Mouse (Mus musculus) thymus, postnatal 10 days (tissue): ENCODE results near the gene Mta1.
A peak's percentile ranks its signal among the peaks of the same experiment; 100 is the strongest.

Source experiments
- DNase-seq, 2 experiments: peaks; one replicate each; pipeline ENCODE4 v3.0.0; 2021; ENCODE audit warnings: low spot score in 2 of 2

Mta1 gene

DNA sequence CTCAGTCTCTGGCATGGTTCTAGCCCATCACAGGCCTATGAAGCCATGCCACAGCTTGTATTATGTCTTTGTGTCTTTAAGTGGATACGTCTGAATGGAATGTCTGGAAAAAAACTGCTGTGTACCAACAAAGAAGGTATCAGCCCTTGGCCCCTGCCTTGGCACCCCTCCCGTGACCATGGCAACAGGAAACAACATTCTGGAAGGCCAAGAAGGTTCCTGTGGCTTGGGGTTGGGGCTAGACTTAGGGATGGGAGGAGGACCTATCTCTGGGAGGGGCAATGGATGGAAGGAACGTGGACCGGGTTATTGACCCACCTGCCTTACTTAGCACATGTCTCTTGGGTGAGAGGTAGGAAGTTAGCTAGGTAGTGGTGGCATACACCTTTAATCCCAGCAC, 51.3 kb downstream of the Mta1 start:
- DNase-seq: no peak

DNA sequence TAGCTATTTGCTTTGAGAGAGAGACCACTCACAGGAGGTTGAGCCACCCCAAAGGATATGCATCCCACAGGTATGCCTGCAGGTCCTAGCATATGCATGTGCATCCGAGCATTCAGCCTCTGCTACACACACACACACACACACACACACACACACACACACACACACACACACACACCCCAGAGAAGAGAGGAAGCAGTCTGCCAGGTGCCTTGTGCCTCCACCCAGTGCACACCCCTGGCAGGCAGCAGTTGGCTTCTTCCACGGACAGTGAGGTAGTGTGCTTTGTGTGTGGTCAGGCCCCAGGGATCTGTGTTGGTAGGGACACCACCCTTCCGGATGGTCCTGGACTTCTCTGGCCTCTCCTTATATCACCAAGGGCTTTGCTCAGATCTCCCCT, 51.8 kb downstream of the Mta1 start:
- DNase-seq: no peak

DNA sequence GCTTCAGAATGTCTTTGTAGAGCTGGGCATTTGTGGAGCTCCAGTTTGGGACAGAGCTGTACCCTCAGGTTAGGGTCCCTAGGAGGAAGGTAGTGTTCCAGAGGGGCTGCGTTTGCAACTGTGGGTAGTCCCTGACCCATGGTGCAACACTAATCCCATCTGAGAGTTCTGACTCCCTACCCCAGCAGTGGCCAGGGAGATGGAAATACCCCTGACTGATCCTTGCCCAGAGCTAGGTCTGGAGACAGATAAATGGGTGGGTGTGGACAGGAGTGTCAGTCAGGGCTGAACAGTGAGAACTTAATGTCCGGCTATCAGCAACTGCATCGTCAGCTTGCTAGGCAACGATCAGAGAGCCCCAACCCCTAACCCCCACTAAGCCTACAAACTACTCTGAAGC, 52.5 kb downstream of the Mta1 start:
- no peak for DNase-seq

DNA sequence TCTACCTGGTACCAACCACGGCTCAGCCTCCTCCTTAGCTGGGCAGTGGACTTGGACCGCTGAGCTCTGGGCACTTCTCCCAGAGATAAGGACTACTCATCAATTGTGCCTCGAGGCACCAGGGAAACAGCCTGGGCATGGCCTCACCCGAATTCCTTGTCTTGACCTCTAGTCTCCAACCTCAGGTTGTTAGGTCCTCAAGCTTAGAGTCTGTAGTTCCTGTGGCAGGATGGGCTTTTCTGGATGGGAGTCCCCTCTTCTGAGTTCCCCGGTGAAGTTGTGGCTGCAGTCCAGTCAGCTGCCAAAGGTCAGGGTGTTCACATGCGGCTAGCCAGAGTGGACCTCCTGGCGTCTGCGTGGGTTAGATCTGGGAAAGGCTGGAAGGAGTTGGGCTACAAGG, 53.0 kb downstream of the Mta1 start:
- no peak for DNase-seq

DNA sequence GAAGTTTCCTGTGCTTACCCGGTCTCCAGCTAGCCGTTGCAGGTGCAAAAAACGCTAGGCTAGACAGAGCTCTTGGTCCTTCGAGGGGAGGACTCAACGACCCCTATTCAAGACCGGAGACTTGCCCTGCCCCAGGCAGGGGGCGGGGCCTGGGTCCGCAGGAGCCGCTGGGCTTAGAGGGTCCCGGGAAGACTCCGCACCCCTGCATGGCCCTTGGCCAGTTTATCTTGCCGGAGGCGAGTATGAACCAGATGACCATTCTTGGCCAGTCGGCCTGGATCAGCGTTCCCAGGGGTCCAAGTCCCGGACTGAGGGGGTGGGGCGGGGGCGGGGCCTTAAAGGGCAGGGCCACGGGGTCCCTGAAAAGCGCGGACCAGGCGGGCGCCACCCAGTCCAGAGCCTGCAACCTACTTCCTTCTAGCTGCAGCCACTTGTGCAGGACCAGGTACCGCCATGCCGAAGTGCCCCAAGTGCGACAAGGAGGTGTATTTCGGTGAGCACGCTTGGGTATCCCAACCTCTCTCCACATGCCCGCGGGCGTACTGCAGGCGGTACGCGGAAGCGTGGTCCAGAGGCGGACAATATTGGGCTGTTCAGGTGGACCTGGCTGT, 53.7 kb downstream of the Mta1 start:
- peak in 1 of 2 experiments; percentile 40 for DNase-seq

DNA sequence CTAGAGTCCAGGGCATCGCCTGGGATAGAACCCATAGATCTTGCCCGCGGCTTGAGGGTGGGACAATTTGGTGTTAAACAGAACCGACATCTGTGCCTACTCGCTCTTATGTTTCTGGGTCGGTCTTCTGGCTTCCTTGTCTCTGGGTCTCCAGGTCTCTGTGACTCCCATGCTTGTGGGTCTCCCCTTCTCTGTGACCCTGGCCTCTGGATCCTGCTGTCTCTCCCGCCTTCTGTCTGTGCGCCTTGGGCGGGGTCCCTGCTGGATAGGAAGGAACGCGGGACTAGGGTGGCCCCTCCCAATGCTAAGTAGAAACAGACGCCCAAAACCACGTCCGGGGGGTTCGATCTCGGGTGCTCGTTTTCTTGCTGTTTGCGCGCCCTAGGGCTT, 54.2 kb downstream of the Mta1 start:
- DNase-seq: peak; percentile 65 to 68

DNA sequence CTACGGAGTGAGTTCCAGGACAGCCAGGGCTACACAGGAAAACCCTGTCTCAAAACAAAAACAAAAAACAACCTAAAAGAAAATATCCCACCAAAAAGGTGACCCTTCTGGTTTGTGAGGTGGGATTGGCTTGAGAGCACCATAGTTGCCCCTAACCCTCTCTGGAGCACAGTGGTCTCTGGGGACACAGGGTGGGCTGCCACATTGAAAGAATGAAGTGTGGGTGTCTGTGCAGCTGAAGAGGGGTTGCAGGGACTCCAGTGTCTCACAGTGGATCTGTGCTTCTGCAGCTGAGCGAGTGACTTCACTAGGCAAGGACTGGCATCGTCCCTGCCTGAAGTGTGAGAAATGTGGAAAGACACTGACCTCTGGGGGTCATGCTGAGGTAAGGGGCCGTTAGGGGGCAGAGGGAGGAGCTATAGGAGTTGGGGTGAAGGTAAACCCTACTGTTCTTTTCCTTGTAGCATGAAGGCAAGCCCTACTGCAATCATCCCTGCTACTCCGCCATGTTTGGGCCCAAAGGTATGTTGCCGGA, 55.0 kb downstream of the Mta1 start:
- no peak for DNase-seq

DNA sequence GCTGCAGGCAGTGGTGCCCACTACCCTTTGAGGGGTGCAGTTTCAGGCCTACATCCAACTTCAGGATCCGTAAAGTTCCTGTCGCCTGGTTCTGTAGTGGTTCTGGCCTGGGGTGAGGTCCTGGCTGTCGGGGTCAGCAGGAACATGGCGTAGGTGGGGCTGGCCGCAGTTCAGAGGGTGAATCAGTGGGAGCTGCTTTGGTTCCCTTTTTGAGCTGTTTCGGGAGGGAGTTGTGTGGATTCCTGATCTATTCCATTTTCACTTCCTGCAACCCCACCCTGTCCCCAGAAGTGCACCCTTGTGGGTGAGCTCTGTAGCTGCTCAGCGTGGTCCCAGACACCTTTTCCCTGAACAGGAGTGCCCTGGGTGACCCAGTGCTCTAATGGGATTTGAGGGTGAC, 55.9 kb downstream of the Mta1 start:
- no peak for DNase-seq

DNA sequence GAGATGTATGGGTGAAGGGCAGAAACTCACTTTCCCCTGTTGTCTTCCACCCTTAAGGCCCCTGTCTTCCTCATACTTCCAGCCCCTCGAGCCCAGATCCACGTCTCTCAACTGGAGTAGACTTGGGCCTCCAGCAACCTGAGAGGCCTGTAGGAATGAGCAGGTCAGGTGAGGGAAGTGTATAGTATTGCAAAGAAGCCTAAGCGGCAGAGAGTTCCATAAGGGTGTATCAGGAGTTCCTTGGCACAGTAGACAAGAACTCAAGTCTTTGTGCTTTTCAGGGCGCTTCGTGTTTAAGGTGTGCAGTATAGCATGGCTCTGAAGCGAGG, 56.6 kb downstream of the Mta1 start:
- DNase-seq: no peak

DNA sequence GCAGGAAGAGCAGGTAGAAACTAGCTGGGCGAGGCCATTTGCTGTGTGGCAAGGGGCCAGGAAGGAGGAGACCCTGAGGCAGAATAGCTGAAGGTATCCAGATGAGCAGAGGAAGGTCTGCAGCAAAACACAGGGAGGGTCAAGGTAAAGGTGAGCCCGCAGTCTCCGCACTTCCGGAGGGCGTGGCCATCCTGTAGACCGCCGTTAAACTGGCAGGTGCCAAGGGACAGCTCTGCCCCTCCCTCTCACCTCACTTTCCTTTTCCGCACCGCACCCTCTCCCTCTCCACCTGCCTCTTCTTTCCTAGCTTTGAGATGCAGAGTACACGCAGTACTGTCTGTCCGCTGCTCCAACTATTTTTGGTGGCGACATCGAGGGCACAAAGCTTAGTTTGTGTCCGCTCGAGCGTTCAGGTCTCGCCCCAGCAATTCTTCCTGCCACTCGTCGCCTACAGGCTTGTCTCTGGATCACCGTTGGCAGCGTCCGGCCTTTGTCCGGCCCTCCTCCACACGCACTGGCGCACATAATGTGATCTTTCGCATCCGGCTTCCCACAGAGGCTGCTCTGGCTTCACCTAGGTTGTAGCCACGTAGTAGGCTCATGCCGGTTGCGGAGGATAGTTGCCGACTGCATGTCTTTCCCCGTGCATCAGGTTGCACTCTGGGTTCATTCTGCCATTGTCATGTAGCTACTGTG, 57.1 kb downstream of the Mta1 start:
- peak; percentile 57 to 62 for DNase-seq

DNA sequence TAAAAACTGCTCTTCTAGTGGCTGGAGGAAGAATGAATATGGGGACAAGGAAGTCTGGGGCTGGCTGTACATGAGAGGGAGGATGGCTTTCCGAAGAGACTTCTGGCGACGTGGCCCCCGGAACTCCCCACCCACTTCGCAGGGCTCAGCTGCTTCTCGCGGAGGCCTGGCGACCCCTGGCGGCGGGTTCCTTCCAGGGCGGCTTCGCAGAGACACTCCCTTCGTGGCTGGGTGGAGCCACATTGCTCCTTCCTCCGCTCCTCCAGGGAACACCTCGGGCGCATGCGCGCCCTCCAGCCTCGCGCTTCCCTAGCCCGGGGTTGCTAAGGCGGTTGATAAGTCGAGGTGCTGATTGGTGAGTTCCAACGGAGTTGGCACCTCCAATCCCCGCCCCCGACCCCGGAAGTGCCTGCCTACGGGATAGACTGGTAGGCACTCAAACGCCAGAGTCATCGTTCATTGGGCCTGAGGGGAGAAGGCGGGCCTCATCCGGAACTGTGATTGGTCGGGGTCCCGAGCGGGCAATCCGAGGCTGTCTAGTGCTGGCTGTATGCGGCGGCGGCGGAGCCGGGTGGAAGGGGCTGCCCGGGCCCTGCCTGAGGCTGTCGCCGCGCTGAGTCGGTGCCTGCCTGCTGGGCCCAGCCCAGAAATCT, 57.9 kb downstream of the Mta1 start, which contains the start of gene Tedc1:
Gene Tedc1, plus strand, starts transcription at position 535 of the 653 bp plus-strand sequence.
- peak; percentile 100 for DNase-seq

DNA sequence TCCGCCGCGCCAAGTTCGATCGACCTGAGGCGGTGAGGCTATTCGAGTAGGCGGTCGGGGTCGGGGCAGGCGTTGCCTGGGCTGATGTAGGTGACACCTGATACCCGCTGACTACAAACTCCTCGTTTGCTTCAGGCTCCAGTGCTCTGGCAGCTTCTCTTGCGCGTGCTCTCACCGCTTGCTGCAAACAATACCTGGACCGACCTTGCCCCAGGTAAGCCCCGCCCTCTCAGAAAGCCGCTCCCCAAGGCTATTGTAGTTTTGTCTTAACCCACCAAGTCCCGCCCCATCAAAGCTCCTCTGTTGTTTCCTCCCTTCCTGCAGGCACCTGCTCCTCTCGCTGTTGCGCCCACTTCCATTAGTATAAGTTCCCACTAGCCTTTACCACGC, 58.5 kb downstream of the Mta1 start:
- peak in 1 of 2 experiments; percentile 52 for DNase-seq

DNA sequence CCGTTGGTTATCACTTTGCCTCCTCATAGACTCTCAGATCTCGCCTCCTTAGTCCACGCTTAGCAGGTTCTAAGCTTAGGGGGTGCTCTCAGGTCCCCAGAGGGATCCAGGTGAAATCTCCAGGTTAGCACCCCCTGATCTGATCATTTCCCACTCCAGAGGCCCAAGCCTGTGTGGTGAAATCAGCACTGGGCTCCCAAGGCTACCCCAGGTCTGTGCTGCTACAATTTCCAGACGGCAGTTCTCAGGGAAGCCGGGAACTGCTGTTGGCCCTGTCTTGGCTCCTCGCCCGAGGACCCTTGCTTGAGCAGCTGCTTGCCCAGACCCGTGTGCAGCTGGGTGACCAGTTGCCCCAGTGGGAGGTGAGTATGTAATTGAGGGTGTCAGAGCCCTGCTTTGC, 58.9 kb downstream of the Mta1 start:
- no peak for DNase-seq

DNA sequence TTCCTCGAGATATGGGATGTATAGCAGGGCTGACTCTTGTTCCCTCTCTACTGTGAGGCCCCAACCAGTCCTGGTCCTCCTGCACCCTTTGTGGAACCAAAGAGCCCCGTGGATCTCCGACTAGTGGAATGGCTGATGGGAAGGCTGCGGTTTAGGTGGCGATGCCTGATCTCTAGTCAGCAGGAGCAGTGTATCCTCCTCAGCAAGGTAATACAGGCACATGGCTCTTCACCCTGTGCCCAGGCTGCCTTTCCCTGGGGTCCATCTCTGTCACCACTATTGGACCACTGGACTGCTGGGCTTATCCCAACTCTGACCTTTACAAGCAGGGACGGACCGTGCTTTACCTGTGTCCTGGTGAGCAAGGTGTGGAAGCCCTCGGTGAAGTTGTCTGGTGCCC, 59.4 kb downstream of the Mta1 start:
- no peak for DNase-seq

DNA sequence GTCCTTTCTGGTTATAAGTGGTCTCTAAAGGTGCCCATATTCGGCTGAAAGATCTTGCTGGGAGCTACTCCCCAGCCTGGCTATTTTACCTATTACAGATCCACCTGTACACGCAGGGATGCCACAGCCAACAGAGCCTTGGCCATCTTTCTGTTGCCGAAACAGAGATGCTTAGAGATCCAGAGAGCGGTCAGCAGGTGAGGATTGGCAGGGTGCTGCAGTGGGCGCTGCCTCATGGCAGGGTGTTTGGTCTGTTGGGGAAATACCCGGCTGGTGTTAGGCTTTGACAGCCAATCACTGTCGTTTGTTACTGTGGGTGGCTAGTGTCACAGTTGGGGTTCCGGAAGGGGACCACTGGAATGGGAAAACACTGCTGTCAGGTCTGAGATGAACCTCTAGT, 59.9 kb downstream of the Mta1 start:
- DNase-seq: no peak

DNA sequence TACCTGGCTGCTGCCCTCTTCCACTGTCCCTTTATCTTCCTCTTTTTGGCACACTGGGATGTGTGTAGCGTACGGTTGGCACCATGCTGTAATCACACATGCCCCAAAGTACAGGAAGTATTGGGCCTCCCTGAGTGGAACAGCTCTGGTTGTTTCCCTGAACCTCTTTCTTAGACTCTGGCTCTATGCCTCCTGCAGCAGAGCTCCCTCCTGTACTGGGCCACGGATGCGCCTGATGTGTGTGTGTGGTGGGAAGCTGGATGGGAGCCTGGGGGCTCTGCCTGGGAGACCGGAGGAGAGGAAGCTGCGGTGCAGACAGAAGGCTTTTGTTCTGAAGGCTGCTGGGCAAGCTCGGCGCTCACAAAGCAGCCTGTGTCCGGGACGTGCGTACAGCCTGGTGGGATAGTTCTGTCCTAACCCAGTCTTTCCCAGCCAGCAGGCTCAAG, 65.5 kb downstream of the Mta1 start:
- no peak for DNase-seq

DNA sequence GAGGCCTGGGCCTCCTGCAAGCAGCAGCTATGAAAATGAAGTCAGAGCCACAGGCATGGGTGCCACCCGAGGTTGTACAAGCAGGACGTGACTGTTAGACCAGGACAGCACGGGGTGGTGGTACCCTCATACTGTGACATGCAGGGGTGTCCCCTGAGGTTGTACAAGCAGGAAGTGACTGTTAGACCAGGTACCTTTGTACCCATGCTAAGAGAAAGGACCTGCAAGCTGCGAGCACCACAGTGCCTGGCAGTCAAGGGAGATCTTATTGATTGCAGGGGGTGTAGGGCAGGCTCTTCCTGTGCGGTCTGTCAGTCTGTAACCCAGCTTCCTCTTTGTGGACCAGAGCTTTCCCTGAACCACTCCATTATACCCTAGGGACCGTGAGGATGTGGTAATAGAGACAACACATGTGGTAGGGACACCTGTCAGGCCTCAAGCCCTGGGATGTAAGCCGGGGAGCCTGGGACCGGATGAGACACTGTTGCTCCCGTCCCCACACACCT, 70.0 kb downstream of the Mta1 start:
- peak in 1 of 2 experiments; percentile 51 for DNase-seq

DNA sequence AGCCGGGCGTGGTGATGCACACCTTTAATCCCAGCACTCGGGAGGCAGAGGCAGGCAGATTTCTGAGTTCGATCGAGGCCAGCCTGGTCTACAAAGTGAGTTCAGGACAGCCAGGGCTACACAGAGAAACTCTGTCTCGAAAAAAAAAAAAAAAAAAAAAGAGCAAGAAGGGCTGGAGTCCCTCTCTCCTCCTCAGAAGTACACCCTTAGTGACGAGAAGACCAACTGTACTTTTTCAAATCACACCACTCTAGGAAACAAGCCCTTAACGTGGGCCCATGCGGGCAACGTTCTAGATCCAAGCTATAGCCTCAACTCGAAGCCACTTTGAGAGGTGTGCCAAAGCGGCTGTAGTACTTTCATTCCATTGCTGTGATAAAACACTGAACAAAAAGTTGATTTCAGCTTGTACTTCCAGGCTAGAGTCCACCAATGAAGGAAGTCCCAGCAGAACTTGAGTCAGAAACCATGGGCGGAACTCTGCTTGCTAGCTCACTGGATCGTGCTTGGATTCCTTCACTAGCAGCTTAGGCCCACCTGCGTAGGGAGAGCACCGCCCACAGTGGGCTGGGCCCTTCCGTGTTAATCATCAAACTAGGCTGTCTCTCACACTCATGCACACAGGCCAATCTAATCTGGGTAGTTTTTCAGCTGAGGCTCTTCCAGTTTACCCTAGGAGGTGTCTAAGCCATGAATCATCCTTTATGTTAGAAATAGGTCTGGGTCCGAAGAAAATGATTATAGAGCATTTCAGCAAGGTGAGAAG, 79.1 kb downstream of the Mta1 start:
- no peak for DNase-seq

DNA sequence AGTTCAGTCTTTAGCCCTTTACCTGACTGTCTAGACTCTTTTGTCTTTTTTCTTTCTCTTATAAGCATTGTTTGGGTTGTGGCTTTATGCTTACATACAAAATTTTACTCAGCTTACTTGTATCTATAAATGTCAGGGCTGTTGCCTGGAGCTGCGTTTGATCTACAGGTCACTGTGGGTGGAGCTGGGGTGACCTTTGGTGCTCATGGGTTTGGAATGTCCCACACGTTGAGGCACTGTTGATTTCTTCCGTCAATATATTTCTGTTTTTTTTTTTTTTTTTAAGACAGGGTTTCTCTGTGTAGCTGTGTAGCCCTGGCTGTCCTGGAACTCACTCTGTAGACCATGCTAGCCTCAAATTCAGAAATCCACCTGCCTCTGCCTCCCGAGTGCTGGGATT, 82.9 kb downstream of the Mta1 start:
- no peak for DNase-seq

DNA sequence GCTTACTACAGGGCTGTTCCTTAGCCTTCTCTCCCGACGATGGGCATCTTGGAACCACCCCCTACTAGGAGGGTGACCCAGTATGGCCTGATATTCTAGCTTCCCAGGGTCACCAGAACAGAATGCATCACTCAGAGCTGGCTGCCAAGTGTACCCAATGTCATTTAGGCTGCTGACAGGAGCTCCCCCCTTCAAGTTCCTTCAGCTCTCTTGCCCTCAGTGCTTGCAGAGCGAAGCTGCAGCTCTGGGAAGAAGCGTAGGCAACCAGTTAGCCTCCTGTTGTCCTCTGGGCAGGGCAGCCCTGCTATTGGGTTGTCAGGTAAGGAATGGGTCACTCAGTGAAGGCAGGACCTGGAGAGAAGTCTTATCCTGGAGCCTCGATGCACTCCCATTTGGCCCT, 86.9 kb downstream of the Mta1 start:
- DNase-seq: no peak

DNA sequence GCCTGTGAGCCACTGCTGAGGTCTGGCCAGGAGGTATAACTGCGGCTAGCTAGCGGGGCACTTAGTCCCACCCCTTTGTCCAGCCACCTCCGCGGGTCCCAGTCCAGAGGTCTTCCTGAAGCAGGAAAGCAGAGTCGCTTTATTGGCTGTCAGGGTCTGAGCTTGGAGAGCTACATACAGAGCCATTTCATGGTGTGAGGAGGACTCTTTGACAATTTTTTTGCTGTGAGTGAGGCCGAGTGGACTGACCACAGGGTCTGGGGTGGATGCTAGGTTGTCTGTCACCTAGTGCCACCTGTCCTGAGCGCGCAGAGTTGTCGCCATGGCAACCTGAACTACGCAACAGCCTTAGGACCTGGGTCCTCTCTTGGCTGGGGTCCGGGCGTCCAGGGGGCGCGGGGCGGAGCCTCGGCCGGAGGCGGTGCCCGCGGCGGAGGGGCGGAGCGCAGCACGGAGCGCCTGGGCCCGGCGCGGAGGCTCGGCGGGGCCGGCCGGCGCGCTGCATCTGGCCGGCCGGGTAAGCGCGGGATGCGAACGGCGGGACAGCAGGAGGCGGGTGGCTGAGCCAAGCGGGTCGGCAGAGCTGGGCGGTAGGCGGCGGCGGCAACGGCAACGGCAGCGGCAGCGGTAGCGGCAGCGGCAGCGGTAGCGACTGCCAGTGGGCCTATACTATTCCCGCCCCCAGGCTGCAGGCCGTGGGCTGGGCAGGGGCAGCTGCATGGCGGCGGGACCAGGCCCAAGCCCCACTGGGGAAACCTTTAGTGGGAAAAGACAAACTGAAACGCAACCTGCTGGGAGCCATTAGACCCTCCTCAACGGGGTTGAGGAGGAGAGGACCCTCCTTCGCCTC, 87.6 kb downstream of the Mta1 start, which contains the start of gene Tmem121:
Gene Tmem121, plus strand, starts transcription at position 489 of the 850 bp plus-strand sequence.
- no peak for DNase-seq
